Mouse (Mus musculus) left cerebral cortex, postnatal 36 days (tissue): ENCODE results near the gene Dnpep. TPM values are rescaled to one million over a fixed set of nuclear protein-coding genes. Genes with fewer than 3 reads are reported as not detected.

Experiments
- DNase-seq, 2 experiments: peaks; one replicate each; pipeline ENCODE4 v3.0.0; 2021 to 2022; ENCODE audit warnings: low spot score in 2 of 2, mixed read lengths in 1 of 2
- intact Hi-C: fragments of 180-260 bp; cut with DNase I; formaldehyde crosslinking; loops from one replicate; pipeline ENCODE4 v1.15.1; 2025
- total RNA-seq, 2 experiments: library from RNA; stranded (reverse); gene quantifications; 2 replicates each; pipeline ENCODE4 v1.2.3; 2021

The Dnpep gene
- total RNA-seq = 10 to 100 TPM; 51.9 to 55.9 TPM

- peak; percentile 100 for DNase-seq
- intact Hi-C loops = no loop called here
Observed at GRCm38 (mm10) chr1:75317241-75318201, at the start of gene Dnpep. Gene Dnpep, minus strand, starts transcription at chr1:75317990.

GRCm38 (mm10) chr1:75365510-75366137 is 47.8 kb upstream of the Dnpep start:
- intact Hi-C loops = no loop called here
- no peak for DNase-seq

- intact Hi-C loops = no loop called here
- no peak for DNase-seq
Observed at GRCm38 (mm10) chr1:75363868-75364267, 46.1 kb upstream of the Dnpep start.

GRCm38 (mm10) chr1:75361750-75362149 is 44.0 kb upstream of the Dnpep start:
- DNase-seq = no peak
- intact Hi-C loops = no loop called here

GRCm38 (mm10) chr1:75361123-75361522 is 43.3 kb upstream of the Dnpep start:
- intact Hi-C loops = no loop called here

GRCm38 (mm10) chr1:75360112-75361031 is 42.6 kb upstream of the Dnpep start, which contains the start of gene Des:
Gene Des, plus strand, starts transcription at chr1:75360329.
- intact Hi-C loops = no loop called here
- no peak for DNase-seq

More at GRCm38 (mm10) chr1:75361123-75361522, 43.3 kb upstream of the Dnpep start:
- DNase-seq = no peak

- intact Hi-C loops = no loop called here
- peak; percentile 61 to 66 for DNase-seq
Observed at GRCm38 (mm10) chr1:75359346-75359745, 41.6 kb upstream of the Dnpep start.

GRCm38 (mm10) chr1:75358009-75358408 is 40.2 kb upstream of the Dnpep start:
- DNase-seq = no peak
- intact Hi-C loops = no loop called here

- DNase-seq = no peak
- intact Hi-C loops = no loop called here
Observed at GRCm38 (mm10) chr1:75357261-75357660, 39.5 kb upstream of the Dnpep start.

GRCm38 (mm10) chr1:75349275-75349674 is 31.5 kb upstream of the Dnpep start:
- intact Hi-C loops = loop anchor here (10.0 kb wide), 1 partner anchor 246 kb away; no protein-coding TSS in a partner anchor
- DNase-seq = no peak

- intact Hi-C loops = loop anchor here (10.0 kb wide), 1 partner anchor 248 kb away; no protein-coding TSS in a partner anchor
- DNase-seq = no peak
Observed at GRCm38 (mm10) chr1:75347279-75347678, 29.5 kb upstream of the Dnpep start.

GRCm38 (mm10) chr1:75345036-75345935 is 27.5 kb upstream of the Dnpep start:
- DNase-seq = no peak
- intact Hi-C loops = loop anchor here (10.0 kb wide), 1 partner anchor 250 kb away; no protein-coding TSS in a partner anchor

GRCm38 (mm10) chr1:75344291-75345035 is 26.7 kb upstream of the Dnpep start:
- intact Hi-C loops = loop anchor here (5.0 to 10.0 kb wide), 2 partner anchors 103 to 250 kb away; no protein-coding TSS in a partner anchor

GRCm38 (mm10) chr1:75342874-75343416 is 25.2 kb upstream of the Dnpep start:
- intact Hi-C loops = loop anchor here (1.0 to 10.0 kb wide), 4 partner anchors 50 to 252 kb away; no protein-coding TSS in a partner anchor
- peak; percentile 46 to 66 for DNase-seq

More at GRCm38 (mm10) chr1:75344291-75345035, 26.7 kb upstream of the Dnpep start:
- DNase-seq = no peak

- intact Hi-C loops = loop anchor here (5.0 to 10.0 kb wide), 2 partner anchors 107 to 254 kb away; no protein-coding TSS in a partner anchor
- no peak for DNase-seq
Observed at GRCm38 (mm10) chr1:75340519-75340918, 22.7 kb upstream of the Dnpep start.

GRCm38 (mm10) chr1:75339337-75339736 is 21.5 kb upstream of the Dnpep start:
- no peak for DNase-seq
- intact Hi-C loops = no loop called here

- intact Hi-C loops = no loop called here
- DNase-seq = no peak
Observed at GRCm38 (mm10) chr1:75338091-75338694, 20.4 kb upstream of the Dnpep start.
